Mouse (Mus musculus) naive thymus-derived CD4-positive, alpha-beta T cell, adult 2 months (primary cell): Measurements from ENCODE around the gene Gm8281.
"Not testable (repeated sequence)": the region's sequence is repeated elsewhere in the genome, so short reads cannot be mapped to it uniquely, and the experiment has no call there.

Experiments
- DNase-seq: peaks from one replicate; pipeline ENCODE4 v3.0.0-alpha.2; 2011; ENCODE audit warnings: low read depth

Gm8281 gene

GRCm38 (mm10) chr14:5070611-5071490, at the start of gene Gm8281:
Gm8281 (plus strand) TSS chr14:5071040.
- DNase-seq: not testable (repeated sequence)

GRCm38 (mm10) chr14:5050329-5050728, 20.5 kb upstream of the Gm8281 start, which contains the start of gene 4930555G01Rik:
4930555G01Rik (plus strand) TSS chr14:5050629.
- DNase-seq: not testable (repeated sequence)

- DNase-seq: not testable (repeated sequence)
Observed at GRCm38 (mm10) chr14:5131219-5131618, 60.4 kb downstream of the Gm8281 start, which contains the start of gene Gm8279. Gm8279 (plus strand) TSS chr14:5131519.
